Mouse (Mus musculus): ENCODE results near the gene Lrrc74a. TPM values are rescaled to one million over a fixed set of nuclear protein-coding genes. Genes with fewer than 3 reads are reported as not detected.
A peak's percentile ranks its signal among the peaks of the same experiment; 100 is the strongest.

Gene Lrrc74a
- polyA plus RNA-seq, 1 experiment from 2014 or later, result not detected

DNA sequence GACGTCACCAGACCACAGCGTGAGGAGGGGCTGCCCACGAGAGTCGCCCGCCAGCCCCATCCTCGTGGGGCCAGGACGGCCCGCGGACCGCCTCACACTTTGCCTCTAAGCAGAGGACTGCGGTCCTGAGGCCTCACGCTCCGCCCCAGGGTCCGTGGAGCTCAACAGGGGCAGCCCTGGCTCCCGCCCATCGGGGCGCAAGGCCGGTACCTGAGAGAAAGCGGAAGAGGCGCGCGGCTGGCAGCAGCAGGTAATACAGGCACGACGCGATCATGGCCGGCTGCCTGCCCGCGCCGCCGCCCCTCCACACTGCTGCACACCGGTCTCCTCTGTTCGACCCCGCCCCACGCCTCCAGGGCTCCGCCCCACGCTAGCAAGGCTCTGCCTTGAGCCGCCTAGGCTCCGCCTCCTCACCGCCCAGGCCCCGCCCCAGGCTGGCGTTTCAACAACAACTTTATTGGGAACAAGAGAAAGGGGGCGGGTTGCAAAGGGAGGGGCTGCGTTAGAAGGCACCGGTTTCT, 8.0 kb upstream of the Lrrc74a start, which contains the start of gene Angel1:
Gene Angel1 (minus strand): TSS at position 341 of the 521 bp plus-strand sequence.
- peak within 1 kb of the TSS; percentile 50; the same call in 1 of the 2 replicates for H3K9ac ChIP-seq (replicated peaks; ENCODE audit: low read depth, low read length)
- under 1% methylated on average over 44 of the region's 44 CpGs for WGBS
- peak within 1 kb of the TSS; percentile 95 for H3K4me2 ChIP-seq (replicated peaks; ENCODE audit: low read depth, low read length)
- no peaks in the 10 kb centered on the region for H3K27me3 ChIP-seq (ENCODE audit: control insufficient read depth, insufficient read depth, low read length)
- H3K27ac ChIP-seq (ENCODE audit: low read length), result peak within 1 kb of the TSS; percentile 44; the same call in 1 of the 2 replicates
- H3K9me3 ChIP-seq (ENCODE audit: control insufficient read depth, low read depth, low read length), result no peaks in the 10 kb centered on the region
- no peaks in the 10 kb centered on the region; the same call in 1 of the 2 replicates for H3K36me3 ChIP-seq (ENCODE audit: control insufficient read depth, insufficient read depth, low read length)
- H3K4me3 ChIP-seq (ENCODE audit: low read depth, low read length), result peak within 1 kb of the TSS; percentile 73
- ATAC-seq (ENCODE audit: insufficient number of reproducible peaks, insufficient read depth, low FRiP score, low read depth), result peak; percentile 99
- peaks cover 3% of the 10 kb centered on the region; the same call in 1 of the 2 replicates for H3K4me1 ChIP-seq (ENCODE audit: control insufficient read depth, insufficient read depth, low read length)

DNA sequence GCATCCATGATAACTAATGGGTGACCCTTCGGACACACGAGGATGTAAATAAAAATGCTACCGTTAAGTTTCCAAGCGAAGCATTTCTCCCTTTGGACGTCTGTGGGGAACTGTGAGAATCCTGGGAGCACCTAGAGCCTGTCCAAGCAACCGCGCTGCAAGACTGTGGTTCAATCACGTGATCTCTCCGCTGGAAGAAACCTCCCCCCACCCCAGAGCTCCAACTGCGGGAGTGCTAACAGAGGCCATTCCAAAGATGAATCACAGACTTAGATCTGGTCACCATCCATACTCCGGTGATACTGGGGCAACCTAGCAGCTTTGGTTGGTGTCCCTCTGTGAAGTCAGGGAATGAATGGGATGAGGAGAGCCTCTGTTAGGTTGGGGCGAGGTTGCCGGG, 26.9 kb downstream of the Lrrc74a start:
- Histone ChIP-seq H3K4me3 (ENCODE audit: low read depth, low read length) (no peak overlapping the region), H3K27ac (ENCODE audit: low read length) (no peak overlapping the region), H3K9me3 (ENCODE audit: control insufficient read depth, low read depth, low read length) (no peaks in the 10 kb centered on the region), H3K36me3 (ENCODE audit: control insufficient read depth, insufficient read depth, low read length) (no peaks in the 10 kb centered on the region), H3K27me3 (ENCODE audit: control insufficient read depth, insufficient read depth, low read length) (no peaks in the 10 kb centered on the region), H3K4me1 (ENCODE audit: control insufficient read depth, insufficient read depth, low read length) (no peaks in the 10 kb centered on the region), H3K4me2 (replicated peaks; ENCODE audit: low read depth, low read length) (no peak overlapping the region), H3K9ac (replicated peaks; ENCODE audit: low read depth, low read length) (no peak overlapping the region)
- no peak for ATAC-seq (ENCODE audit: insufficient number of reproducible peaks, insufficient read depth, low FRiP score, low read depth)
- 68% methylated on average over 13 of the region's 13 CpGs for WGBS

DNA sequence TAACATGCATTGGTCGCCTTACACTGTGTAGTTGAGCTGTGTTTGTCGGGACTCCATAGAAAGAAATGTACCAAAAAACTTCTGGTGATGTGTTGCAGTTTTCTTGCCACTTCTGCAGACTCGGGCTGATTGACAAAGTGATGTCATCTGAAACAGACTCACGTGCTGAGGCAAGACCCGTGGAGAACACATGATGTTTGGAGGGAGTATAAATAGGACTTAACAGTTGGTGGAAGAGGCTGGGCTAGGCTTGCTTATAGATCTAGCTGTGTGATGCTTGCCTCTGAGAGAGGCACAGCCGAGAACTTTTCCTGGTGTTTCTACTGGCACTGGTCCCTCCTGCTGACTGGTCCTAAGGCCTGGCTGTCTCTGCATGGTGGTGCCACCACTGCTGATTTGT, 29.9 kb downstream of the Lrrc74a start:
- Histone ChIP-seq H3K4me2 (replicated peaks; ENCODE audit: low read depth, low read length) (no peak overlapping the region), H3K4me1 (ENCODE audit: control insufficient read depth, insufficient read depth, low read length) (no peaks in the 10 kb centered on the region), H3K9me3 (ENCODE audit: control insufficient read depth, low read depth, low read length) (no peaks in the 10 kb centered on the region), H3K27me3 (ENCODE audit: control insufficient read depth, insufficient read depth, low read length) (no peaks in the 10 kb centered on the region), H3K9ac (replicated peaks; ENCODE audit: low read depth, low read length) (no peak overlapping the region), H3K27ac (ENCODE audit: low read length) (no peak overlapping the region), H3K36me3 (ENCODE audit: control insufficient read depth, insufficient read depth, low read length) (no peaks in the 10 kb centered on the region), H3K4me3 (ENCODE audit: low read depth, low read length) (no peak overlapping the region)
- WGBS, result 73% methylated on average over 6 of the region's 6 CpGs
- no peak for ATAC-seq (ENCODE audit: insufficient number of reproducible peaks, insufficient read depth, low FRiP score, low read depth)

GRCm38 (mm10) chr12:86766467-86766866, 32.3 kb downstream of the Lrrc74a start:
- H3K27ac ChIP-seq (ENCODE audit: low read length), result no peak overlapping the region
- no peak overlapping the region for H3K9ac ChIP-seq (replicated peaks; ENCODE audit: low read depth, low read length)
- no peak overlapping the region for H3K4me2 ChIP-seq (replicated peaks; ENCODE audit: low read depth, low read length)
- no peaks in the 10 kb centered on the region for H3K27me3 ChIP-seq (ENCODE audit: control insufficient read depth, insufficient read depth, low read length)
- WGBS, result 88% methylated on average over 8 of the region's 8 CpGs
- H3K4me3 ChIP-seq (ENCODE audit: low read depth, low read length), result no peak overlapping the region
- no peaks in the 10 kb centered on the region; the same call in 1 of the 2 replicates for H3K4me1 ChIP-seq (ENCODE audit: control insufficient read depth, insufficient read depth, low read length)
- H3K36me3 ChIP-seq (ENCODE audit: control insufficient read depth, insufficient read depth, low read length), result no peaks in the 10 kb centered on the region
- no peaks in the 10 kb centered on the region for H3K9me3 ChIP-seq (ENCODE audit: control insufficient read depth, low read depth, low read length)
- no peak for ATAC-seq (ENCODE audit: insufficient number of reproducible peaks, insufficient read depth, low FRiP score, low read depth)

- H3K4me3 ChIP-seq (ENCODE audit: low read depth, low read length), result no peak overlapping the region
- 35% methylated on average over 20 of the region's 20 CpGs for WGBS
- no peak overlapping the region for H3K27ac ChIP-seq (ENCODE audit: low read length)
- H3K9ac ChIP-seq (replicated peaks; ENCODE audit: low read depth, low read length), result no peak overlapping the region
- no peaks in the 10 kb centered on the region for H3K27me3 ChIP-seq (ENCODE audit: control insufficient read depth, insufficient read depth, low read length)
- ATAC-seq (ENCODE audit: insufficient number of reproducible peaks, insufficient read depth, low FRiP score, low read depth), result no peak
- no peaks in the 10 kb centered on the region for H3K36me3 ChIP-seq (ENCODE audit: control insufficient read depth, insufficient read depth, low read length)
- H3K4me1 ChIP-seq (ENCODE audit: control insufficient read depth, insufficient read depth, low read length), result no peaks in the 10 kb centered on the region; the same call in 1 of the 2 replicates
- no peaks in the 10 kb centered on the region for H3K9me3 ChIP-seq (ENCODE audit: control insufficient read depth, low read depth, low read length)
- H3K4me2 ChIP-seq (replicated peaks; ENCODE audit: low read depth, low read length), result no peak overlapping the region
Measured at GRCm38 (mm10) chr12:86767868-86768631, 33.9 kb downstream of the Lrrc74a start.

GRCm38 (mm10) chr12:86768986-86769580, 34.9 kb downstream of the Lrrc74a start:
- H3K27me3 ChIP-seq (ENCODE audit: control insufficient read depth, insufficient read depth, low read length), result no peaks in the 10 kb centered on the region
- H3K27ac ChIP-seq (ENCODE audit: low read length), result no peak overlapping the region
- no peak overlapping the region for H3K9ac ChIP-seq (replicated peaks; ENCODE audit: low read depth, low read length)
- H3K4me2 ChIP-seq (replicated peaks; ENCODE audit: low read depth, low read length), result no peak overlapping the region
- no peaks in the 10 kb centered on the region; the same call in 1 of the 2 replicates for H3K4me1 ChIP-seq (ENCODE audit: control insufficient read depth, insufficient read depth, low read length)
- no peak for ATAC-seq (ENCODE audit: insufficient number of reproducible peaks, insufficient read depth, low FRiP score, low read depth)
- H3K9me3 ChIP-seq (ENCODE audit: control insufficient read depth, low read depth, low read length), result no peaks in the 10 kb centered on the region
- H3K36me3 ChIP-seq (ENCODE audit: control insufficient read depth, insufficient read depth, low read length), result no peaks in the 10 kb centered on the region
- WGBS, result 28% methylated on average over 4 of the region's 4 CpGs
- H3K4me3 ChIP-seq (ENCODE audit: low read depth, low read length), result no peak overlapping the region

GRCm38 (mm10) chr12:86769819-86770218, 35.6 kb downstream of the Lrrc74a start:
- Histone ChIP-seq H3K36me3 (ENCODE audit: control insufficient read depth, insufficient read depth, low read length) (no peaks in the 10 kb centered on the region), H3K4me2 (replicated peaks; ENCODE audit: low read depth, low read length) (no peak overlapping the region), H3K9me3 (ENCODE audit: control insufficient read depth, low read depth, low read length) (no peaks in the 10 kb centered on the region), H3K27ac (ENCODE audit: low read length) (peak overlapping the region; percentile 48; the same call in 1 of the 2 replicates), H3K4me1 (ENCODE audit: control insufficient read depth, insufficient read depth, low read length) (no peaks in the 10 kb centered on the region; the same call in 1 of the 2 replicates), H3K27me3 (ENCODE audit: control insufficient read depth, insufficient read depth, low read length) (no peaks in the 10 kb centered on the region), H3K9ac (replicated peaks; ENCODE audit: low read depth, low read length) (no peak overlapping the region), H3K4me3 (ENCODE audit: low read depth, low read length) (no peak overlapping the region)
- no peak for ATAC-seq (ENCODE audit: insufficient number of reproducible peaks, insufficient read depth, low FRiP score, low read depth)

DNA sequence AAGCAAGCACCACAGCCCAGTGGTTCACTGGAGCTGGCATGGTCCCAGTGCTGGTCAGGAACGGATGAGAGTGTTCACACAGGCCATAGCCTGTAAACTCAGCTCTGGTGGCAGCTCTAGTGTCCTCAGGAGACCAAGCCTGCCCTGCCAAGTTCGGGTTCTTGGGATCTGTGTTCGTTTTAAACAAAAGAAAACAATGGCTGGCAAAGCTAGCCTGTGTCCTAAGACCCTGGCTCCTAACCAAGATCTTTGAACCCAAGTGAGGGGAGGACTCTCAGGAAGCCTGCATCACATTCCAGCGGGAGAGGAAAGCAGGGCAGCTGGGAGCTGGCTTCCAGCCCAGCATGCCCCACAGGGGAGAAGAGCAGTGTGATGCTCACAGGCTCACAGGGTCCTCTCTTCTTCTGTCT, 36.1 kb downstream of the Lrrc74a start:
- Histone ChIP-seq H3K4me3 (ENCODE audit: low read depth, low read length) (no peak overlapping the region), H3K27ac (ENCODE audit: low read length) (peak overlapping the region; percentile 48; the same call in 1 of the 2 replicates), H3K4me1 (ENCODE audit: control insufficient read depth, insufficient read depth, low read length) (no peaks in the 10 kb centered on the region; the same call in 1 of the 2 replicates), H3K9ac (replicated peaks; ENCODE audit: low read depth, low read length) (no peak overlapping the region), H3K4me2 (replicated peaks; ENCODE audit: low read depth, low read length) (no peak overlapping the region), H3K27me3 (ENCODE audit: control insufficient read depth, insufficient read depth, low read length) (no peaks in the 10 kb centered on the region), H3K9me3 (ENCODE audit: control insufficient read depth, low read depth, low read length) (no peaks in the 10 kb centered on the region), H3K36me3 (ENCODE audit: control insufficient read depth, insufficient read depth, low read length) (no peaks in the 10 kb centered on the region)
- WGBS, result 21% methylated on average over 4 of the region's 4 CpGs
- 0 out of 2 replicates have a peak, but pooled peaks have one; percentile 7 for ATAC-seq (ENCODE audit: insufficient number of reproducible peaks, insufficient read depth, low FRiP score, low read depth)

All from stomach, embryonic 14.5 days (tissue).